Mouse (Mus musculus): Measurements from ENCODE around the gene Ptprd.

GRCm38 (mm10) chr4:77248918-77249317 is 962.8 kb downstream of the Ptprd start:
- no peak for TF ChIP-seq CTCF (IDR thresholded peaks at IDR 0.05; ENCODE audit: low read depth)
- no peak for TF ChIP-seq EP300 (IDR thresholded peaks at IDR 0.05; ENCODE audit: low read depth)
